Mouse (Mus musculus) liver, adult 2 months (tissue): ENCODE data around the gene Vwa3a.

ENCODE experiments used
- CTCF ChIP-seq: fragments of 200-500 bp; IDR thresholded peaks from 2 replicates; pipeline ENCODE4 v1.5.1; 2011; ENCODE audit warnings: low read depth, low read length, control low read depth
- POLR2A ChIP-seq: fragments of 200-500 bp; IDR thresholded peaks from 2 replicates; pipeline ENCODE4 v1.6.1; 2011; ENCODE audit warnings: low read length, control low read depth; ENCODE audit not compliant: insufficient read depth; ENCODE audit errors: extremely low read depth

GRCm38 (mm10) chr7:120844689-120845088 is 105.6 kb downstream of the Vwa3a start:
- TF ChIP-seq CTCF (no peak), POLR2A (no peak)
